Mouse (Mus musculus) hindbrain, embryonic 11.5 days (tissue): ENCODE data around the gene Kdf1. TPM values are rescaled to one million over a fixed set of nuclear protein-coding genes. Genes with fewer than 3 reads are reported as not detected.

Experiments
- ATAC-seq: fragments of 200-750 bp; cut with Nextera tagmentation; 2 replicates; pipeline ENCODE4 v1.8.0; 2017; ENCODE audit warnings: mild to moderate bottlenecking, moderate TSS enrichment, moderate library complexity; ENCODE audit not compliant: low FRiP score
- DNase-seq: peaks from one replicate; pipeline ENCODE4 v3.0.0-alpha.2; 2015; ENCODE audit warnings: low spot score
- H3K27ac ChIP-seq: fragments of 300-500 bp; sonication (generic); 2 replicates; pipeline ENCODE4 v1.5.1; 2014; ENCODE audit warnings: mild to moderate bottlenecking, low read depth, low read length
- H3K27me3 ChIP-seq: fragments of 300-500 bp; sonication (generic); 2 replicates; pipeline ENCODE4 v1.6.1; 2014; ENCODE audit warnings: mild to moderate bottlenecking, low read length, moderate library complexity, mixed read lengths; ENCODE audit not compliant: control insufficient read depth, insufficient read depth
- H3K36me3 ChIP-seq: fragments of 300-500 bp; sonication (generic); 2 replicates; pipeline ENCODE4 v1.6.1; 2014; ENCODE audit warnings: mild to moderate bottlenecking, low read length, moderate library complexity, mixed read lengths; ENCODE audit not compliant: control insufficient read depth, insufficient read depth
- H3K4me1 ChIP-seq: fragments of 300-500 bp; sonication (generic); replicated peaks from 2 replicates; pipeline ENCODE4 v1.6.1; 2014; ENCODE audit warnings: low read length, mixed read lengths; ENCODE audit not compliant: control insufficient read depth, insufficient read depth
- H3K4me2 ChIP-seq: fragments of 300-500 bp; sonication (generic); replicated peaks from 2 replicates; pipeline ENCODE4 v1.6.1; 2014; ENCODE audit warnings: mild to moderate bottlenecking, low read depth, low read length
- H3K4me3 ChIP-seq: fragments of 300-500 bp; sonication (generic); 2 replicates; pipeline ENCODE4 v1.5.1; 2014; ENCODE audit warnings: low read depth, low read length
- H3K9ac ChIP-seq: fragments of 300-500 bp; sonication (generic); 2 replicates; pipeline ENCODE4 v1.6.1; 2014; ENCODE audit warnings: low read depth, low read length
- H3K9me3 ChIP-seq: fragments of 300-500 bp; sonication (generic); 2 replicates; pipeline ENCODE4 v1.6.1; 2016; ENCODE audit warnings: low read length; ENCODE audit not compliant: control insufficient read depth
- WGBS: fragments of 180-500 bp; shearing (Covaris S2); extraction: QIAGEN DNeasy Blood & Tissue Kit; methylation state at CpG from one replicate; pipeline ENCODE4 v1.1.7; 2014; 5-methylcytosine and 5-hydroxymethylcytosine counted together
- polyA plus RNA-seq: library from polyadenylated mRNA; unstranded; fragments of >200 nt; fragmentation: Nextera tagmentation; extraction: Ambion mirVana; gene quantifications from 2 replicates; pipeline ENCODE4 v1.2.1, GENCODE M21; 2014

Kdf1 gene
- 1.0 and 1.7 TPM in 2 replicates for polyA plus RNA-seq

DNA sequence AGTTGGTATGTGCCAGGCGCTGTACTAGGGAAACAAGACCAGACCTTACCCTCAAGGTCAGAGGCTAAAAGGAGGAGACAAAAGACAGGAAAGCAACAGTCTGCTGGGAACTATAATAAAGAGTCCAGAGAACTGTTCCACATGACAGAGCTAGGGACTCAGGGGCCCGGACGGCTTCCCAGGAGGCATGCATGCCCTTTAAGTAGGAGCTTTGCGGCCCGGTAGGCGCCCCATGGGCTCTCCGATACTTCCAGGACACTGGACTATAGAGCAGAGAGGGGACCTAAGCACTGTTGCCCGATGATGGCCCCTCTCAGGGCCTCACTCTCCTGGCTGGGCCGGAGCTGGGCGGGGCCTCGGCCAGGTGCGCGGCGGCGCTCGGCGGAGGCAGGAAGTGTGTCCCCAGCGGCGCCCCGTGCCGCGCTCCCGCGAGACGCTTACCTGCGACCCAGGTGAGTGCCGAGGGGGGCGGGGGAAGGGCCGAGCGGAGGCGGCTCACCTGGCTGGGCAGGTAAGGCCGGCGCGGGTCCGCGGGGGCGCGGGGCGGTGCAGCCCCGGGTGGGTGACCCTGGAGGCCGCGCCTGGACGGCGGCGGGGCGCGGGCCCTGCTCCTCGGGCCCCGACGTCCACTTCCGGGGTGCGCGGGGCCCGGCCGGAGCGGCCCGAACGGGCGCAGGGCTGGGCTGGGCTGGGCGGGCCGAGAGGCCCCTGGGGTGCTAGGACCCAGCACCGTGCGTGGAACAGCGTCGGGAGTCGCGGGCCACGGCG lies at the start of gene Kdf1:
Gene Kdf1 (plus strand): TSS at position 363 of the 768 bp plus-strand sequence.
- H3K27me3 ChIP-seq, result peaks cover 32% of the 10 kb centered on the region

DNA sequence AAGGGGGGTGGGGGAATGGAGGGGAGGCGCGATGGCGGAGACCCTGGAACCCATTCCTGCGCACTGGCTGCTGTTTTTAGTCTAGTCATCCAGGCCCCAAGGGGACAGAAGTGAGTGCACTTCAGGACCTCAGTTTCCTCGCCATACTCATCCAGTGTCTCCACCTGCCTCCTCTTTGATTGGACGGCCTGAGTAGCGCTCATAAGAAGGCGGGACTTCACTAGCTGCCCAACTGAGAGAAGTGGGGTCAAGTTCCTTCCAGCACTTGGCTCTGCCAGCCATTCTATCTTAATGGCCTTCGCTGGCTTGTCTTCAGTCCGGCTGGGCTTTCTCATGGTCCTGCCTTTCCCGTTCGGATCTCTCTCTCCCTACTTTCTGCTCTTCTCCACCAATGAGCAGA lies 49.6 kb upstream of the Kdf1 start:
- no peak overlapping the region for H3K9ac ChIP-seq
- H3K4me2 ChIP-seq, result 0 out of 2 replicates have a peak overlapping the region, but pooled peaks have one; percentile 7
- peaks cover 4% of the 10 kb centered on the region for H3K27me3 ChIP-seq
- no peak for DNase-seq
- no peaks in the 10 kb centered on the region for H3K36me3 ChIP-seq
- no peak for ATAC-seq
- H3K4me1 ChIP-seq, result no peaks in the 10 kb centered on the region
- 16% methylated on average over 12 of the region's 12 CpGs for WGBS
- no peak overlapping the region for H3K27ac ChIP-seq
- H3K4me3 ChIP-seq, result no peak overlapping the region
- no peaks in the 10 kb centered on the region for H3K9me3 ChIP-seq

More for the DNA sequence above, at the start of gene Kdf1:
- Histone ChIP-seq H3K9ac (no peak within 1 kb of the TSS), H3K4me1 (no peaks in the 10 kb centered on the region), H3K36me3 (no peaks in the 10 kb centered on the region), H3K27ac (no peak within 1 kb of the TSS), H3K4me3 (peak within 1 kb of the TSS; percentile 28), H3K4me2 (peak within 1 kb of the TSS; percentile 37), H3K9me3 (no peaks in the 10 kb centered on the region)
- ATAC-seq (no peak), DNase-seq (no peak)
- 7% methylated on average over 29 of the region's 69 CpGs for WGBS

DNA sequence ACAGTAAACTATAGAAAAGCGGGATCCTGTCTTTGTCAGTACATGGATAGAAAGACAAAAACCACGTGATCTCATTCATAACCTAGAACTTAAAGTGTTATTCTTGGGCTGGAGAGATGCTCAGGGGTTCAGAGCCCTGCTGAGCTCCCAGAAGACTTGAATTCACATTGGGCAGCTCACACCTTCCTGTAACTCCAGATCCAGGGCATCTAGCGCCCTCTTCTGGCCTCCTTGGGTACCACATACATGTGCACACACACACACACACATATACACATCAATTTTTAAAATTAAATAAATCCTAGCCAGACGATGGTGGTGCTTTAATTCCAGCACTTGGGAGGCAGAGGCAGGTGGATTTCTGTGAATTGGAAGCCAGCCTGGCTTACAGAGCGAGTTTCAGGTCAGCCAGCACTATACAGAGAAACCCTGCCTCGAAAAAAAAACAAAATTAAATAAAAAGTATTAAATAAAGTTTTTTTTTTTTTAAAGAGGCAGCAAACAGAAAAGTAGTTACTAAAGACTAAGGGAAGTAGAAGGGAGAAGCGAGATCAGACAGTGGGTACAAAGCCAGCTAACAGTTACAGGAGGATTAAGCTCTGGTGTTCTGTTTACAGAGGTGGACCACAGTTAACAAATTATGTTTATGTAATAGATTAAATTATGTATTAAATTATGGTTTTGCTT lies 47.5 kb upstream of the Kdf1 start:
- no peak overlapping the region for H3K4me3 ChIP-seq
- no peak overlapping the region for H3K4me2 ChIP-seq
- DNase-seq, result no peak
- WGBS, result 80% methylated on average over 7 of the region's 7 CpGs
- H3K9me3 ChIP-seq, result no peaks in the 10 kb centered on the region
- H3K9ac ChIP-seq, result no peak overlapping the region
- no peak overlapping the region for H3K27ac ChIP-seq
- H3K27me3 ChIP-seq, result peaks cover 4% of the 10 kb centered on the region
- H3K4me1 ChIP-seq, result no peaks in the 10 kb centered on the region
- ATAC-seq, result no peak
- H3K36me3 ChIP-seq, result no peaks in the 10 kb centered on the region

DNA sequence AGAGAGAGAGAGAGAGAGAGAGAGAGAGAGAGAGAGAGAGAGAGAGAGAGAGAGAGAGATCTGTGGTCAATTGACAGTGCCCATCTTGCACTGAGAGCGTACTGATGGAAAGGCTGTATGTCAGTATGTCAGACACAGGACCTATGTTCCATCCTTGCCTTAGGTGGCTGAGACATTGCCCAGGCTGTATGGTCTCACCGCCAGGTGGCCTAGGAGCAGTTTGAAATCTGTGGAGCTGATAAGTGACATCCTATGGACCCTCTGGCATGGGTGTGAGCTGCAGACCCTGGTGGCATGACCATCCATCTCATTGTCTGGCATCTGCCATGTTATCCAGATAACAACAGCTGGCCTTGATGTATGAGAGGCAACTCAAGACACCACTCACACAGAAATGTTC lies 44.9 kb upstream of the Kdf1 start:
- Histone ChIP-seq H3K9me3 (no peaks in the 10 kb centered on the region), H3K4me3 (no peak overlapping the region), H3K27ac (no peak overlapping the region), H3K4me2 (no peak overlapping the region), H3K27me3 (peaks cover 6% of the 10 kb centered on the region), H3K9ac (no peak overlapping the region), H3K4me1 (no peaks in the 10 kb centered on the region), H3K36me3 (no peaks in the 10 kb centered on the region)
- WGBS, result 72% methylated on average over 2 of the region's 2 CpGs
- DNase-seq (no peak), ATAC-seq (no peak)

DNA sequence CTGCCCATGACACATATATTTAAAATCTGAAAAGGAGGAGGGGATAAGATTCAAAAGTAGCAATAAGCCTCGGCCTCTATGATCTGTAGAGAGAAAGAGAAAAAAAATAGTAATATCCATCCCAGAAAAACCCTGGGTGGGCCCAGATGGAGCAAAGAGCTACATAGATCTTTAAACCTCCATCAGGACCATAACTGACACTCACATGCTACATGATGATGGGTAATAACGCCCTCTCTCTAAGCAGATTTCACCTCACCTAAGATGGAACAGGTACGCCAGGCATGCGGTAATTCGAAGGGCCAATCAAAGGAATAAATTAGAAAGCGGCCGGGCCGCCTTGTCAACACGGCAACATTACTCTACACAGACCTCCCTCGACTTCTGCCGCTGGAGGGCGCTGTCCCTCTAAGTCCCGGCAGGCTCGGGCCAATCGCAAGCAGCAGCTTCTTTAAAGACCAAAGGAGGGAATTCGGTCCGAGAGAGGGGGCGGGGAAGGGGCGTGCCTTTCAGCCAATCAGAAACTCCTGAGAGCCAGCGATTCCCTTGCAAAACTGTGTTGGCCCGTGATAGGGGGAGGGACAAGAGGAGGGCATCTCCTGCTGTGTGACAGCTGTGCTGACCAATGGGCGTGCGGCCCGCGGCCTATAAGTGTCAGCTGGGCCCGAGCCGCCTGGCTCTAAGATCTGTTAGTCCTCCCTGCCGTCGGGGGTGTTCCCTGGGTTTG lies 39.1 kb upstream of the Kdf1 start, which contains the start of gene Tent5b:
Gene Tent5b (plus strand): TSS at position 675 of the 727 bp plus-strand sequence.
- peak; percentile 97 for ATAC-seq
- 5% methylated on average over 27 of the region's 29 CpGs for WGBS
- H3K27ac ChIP-seq, result no peak within 1 kb of the TSS
- peaks cover 14% of the 10 kb centered on the region for H3K27me3 ChIP-seq
- H3K9ac ChIP-seq, result peak within 1 kb of the TSS; percentile 19; the same call in 1 of the 2 replicates
- H3K4me1 ChIP-seq, result 0 out of 2 replicates have a peak, but pooled peaks cover 4% of the 10 kb centered on the region
- peak within 1 kb of the TSS; percentile 52 for H3K4me2 ChIP-seq
- H3K36me3 ChIP-seq, result no peaks in the 10 kb centered on the region
- peak within 1 kb of the TSS; percentile 38 for H3K4me3 ChIP-seq
- peak; percentile 98 for DNase-seq
- H3K9me3 ChIP-seq, result no peaks in the 10 kb centered on the region

DNA sequence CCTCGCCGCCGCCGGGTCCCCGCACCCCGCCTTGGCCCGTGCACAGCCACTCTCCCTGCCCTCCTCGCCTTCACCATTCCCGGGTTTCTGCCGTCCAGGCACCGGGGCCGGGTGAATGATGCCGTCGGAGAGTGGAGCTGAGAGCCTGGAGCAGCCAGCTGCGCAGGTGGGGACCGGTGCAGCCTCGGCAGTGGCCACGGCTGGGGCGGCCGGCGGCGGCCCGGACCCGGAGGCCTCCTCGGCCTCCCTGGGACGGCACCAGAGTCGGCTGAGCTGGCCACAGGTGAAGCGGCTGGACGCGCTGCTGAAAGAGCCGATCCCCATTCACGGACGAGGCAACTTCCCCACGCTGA lies 38.6 kb upstream of the Kdf1 start:
- H3K9ac ChIP-seq, result peak overlapping the region; percentile 19; the same call in 1 of the 2 replicates
- H3K36me3 ChIP-seq, result no peaks in the 10 kb centered on the region
- WGBS, result 3% methylated on average over 34 of the region's 34 CpGs
- no peak for DNase-seq
- ATAC-seq, result no peak; the same call in 1 of the 2 replicates
- peak overlapping the region; percentile 38 for H3K4me3 ChIP-seq
- peaks cover 14% of the 10 kb centered on the region for H3K27me3 ChIP-seq
- H3K9me3 ChIP-seq, result no peaks in the 10 kb centered on the region
- 0 out of 2 replicates have a peak, but pooled peaks cover 4% of the 10 kb centered on the region for H3K4me1 ChIP-seq
- peak overlapping the region; percentile 52 for H3K4me2 ChIP-seq
- H3K27ac ChIP-seq, result no peak overlapping the region

DNA sequence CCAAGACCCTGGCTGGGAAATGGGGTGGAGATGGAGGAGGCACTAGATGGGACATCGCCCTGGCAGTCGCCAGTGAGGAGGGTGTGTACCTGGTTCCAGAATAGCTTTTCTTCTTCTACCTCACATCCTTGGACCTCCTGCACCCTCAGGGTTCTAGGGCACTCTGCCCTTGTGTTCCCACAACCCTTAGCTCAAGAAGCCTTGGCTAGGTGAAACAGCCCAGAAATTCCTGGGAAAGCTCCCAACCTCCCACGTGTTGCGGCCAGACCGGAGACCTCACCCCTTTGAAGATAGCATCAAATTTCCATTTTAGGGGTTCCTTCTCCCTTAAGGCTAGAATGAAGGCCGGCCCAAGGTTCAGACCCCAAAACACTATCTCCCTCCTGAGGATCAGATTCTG lies 38.0 kb upstream of the Kdf1 start:
- no peaks in the 10 kb centered on the region for H3K9me3 ChIP-seq
- H3K4me2 ChIP-seq, result no peak overlapping the region
- H3K4me1 ChIP-seq, result 0 out of 2 replicates have a peak, but pooled peaks cover 4% of the 10 kb centered on the region
- 48% methylated on average over 6 of the region's 6 CpGs for WGBS
- no peak for DNase-seq
- H3K27ac ChIP-seq, result no peak overlapping the region
- no peak overlapping the region for H3K9ac ChIP-seq
- no peak overlapping the region for H3K4me3 ChIP-seq
- no peaks in the 10 kb centered on the region for H3K36me3 ChIP-seq
- H3K27me3 ChIP-seq, result peaks cover 14% of the 10 kb centered on the region
- ATAC-seq, result no peak

DNA sequence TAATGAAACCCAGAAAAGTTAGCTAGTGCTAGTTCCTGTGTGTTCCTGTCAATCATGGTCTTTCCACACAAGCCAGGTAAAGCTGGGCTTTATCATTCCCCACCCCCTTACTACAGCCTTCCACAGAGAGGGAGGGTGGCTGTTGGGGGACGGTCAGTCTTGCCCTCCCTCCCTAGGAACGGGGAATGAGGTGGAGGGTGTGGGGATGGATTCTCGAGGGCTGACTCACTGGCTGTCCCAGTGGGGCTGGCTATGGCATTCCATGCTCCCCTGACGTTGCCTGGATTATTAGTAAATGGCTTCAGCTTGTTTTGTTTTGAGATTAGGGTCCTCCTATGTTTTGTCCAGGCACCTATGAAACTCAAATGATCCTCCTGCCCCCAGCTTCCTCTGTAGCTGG lies 37.3 kb upstream of the Kdf1 start:
- 0 out of 2 replicates have a peak, but pooled peaks cover 4% of the 10 kb centered on the region for H3K4me1 ChIP-seq
- WGBS, result 44% methylated on average over 4 of the region's 4 CpGs
- H3K4me2 ChIP-seq, result no peak overlapping the region
- H3K9ac ChIP-seq, result no peak overlapping the region
- no peaks in the 10 kb centered on the region for H3K9me3 ChIP-seq
- H3K27me3 ChIP-seq, result peaks cover 14% of the 10 kb centered on the region
- no peak overlapping the region for H3K4me3 ChIP-seq
- H3K27ac ChIP-seq, result no peak overlapping the region
- DNase-seq (no peak), ATAC-seq (no peak)
- H3K36me3 ChIP-seq, result no peaks in the 10 kb centered on the region
